28 mouse cellular contexts compared by ENCODE assay signal in genomic region chr17:68111834-68112473, GRCm38 (mm10).
DNase-seq lines count a peak whose midpoint lies in the region; ATAC-seq lines count a peak whose summit lies in the region.
"Had no signal": no experiment of that assay in that cellular context is flagged by ENCODE, and none has a peak within 500 bp of the region (broad histone marks: within the 10 kb centered on the region; RNA-seq: fewer than 3 reads in every experiment).

No protein-coding gene starts in this region.

- no peak overlapping the region for H3K4me2 ChIP-seq in lung, embryonic 15.5 days
- H3K4me2 ChIP-seq in limb, embryonic 12.5 days: no peak overlapping the region; the same call in 1 of the 2 replicates
- no peak overlapping the region for H3K4me2 ChIP-seq in neural tube, embryonic 14.5 days (ENCODE audit: low read depth, low read length)
- H3K4me2 ChIP-seq: embryonic facial prominence, embryonic 13.5 days; forebrain, embryonic 12.5 days; forebrain, embryonic 15.5 days; heart, embryonic 12.5 days; heart, embryonic 15.5 days; hindbrain, embryonic 14.5 days had no signal

- peaks cover 18% of the 10 kb centered on the region for H3K4me1 ChIP-seq in lung, embryonic 15.5 days
- peaks cover 25% of the 10 kb centered on the region for H3K4me1 ChIP-seq in limb, embryonic 12.5 days (replicated peaks)
- H3K4me1 ChIP-seq in neural tube, embryonic 14.5 days (ENCODE audit: control insufficient read depth, insufficient read depth, low read length): no peaks in the 10 kb centered on the region
- H3K4me1 ChIP-seq: embryonic facial prominence, embryonic 13.5 days; forebrain, embryonic 12.5 days; forebrain, embryonic 15.5 days; heart, embryonic 12.5 days; heart, embryonic 15.5 days had no signal

- H3K27me3 ChIP-seq in lung, embryonic 15.5 days: no peaks in the 10 kb centered on the region
- no peaks in the 10 kb centered on the region for H3K27me3 ChIP-seq in limb, embryonic 12.5 days
- no peaks in the 10 kb centered on the region for H3K27me3 ChIP-seq in neural tube, embryonic 14.5 days (ENCODE audit: control insufficient read depth, insufficient read depth, low read length)
- H3K27me3 ChIP-seq: embryonic facial prominence, embryonic 13.5 days; forebrain, embryonic 12.5 days; forebrain, embryonic 15.5 days; heart, embryonic 12.5 days; heart, embryonic 15.5 days had no signal

- ATAC-seq in lung, embryonic 15.5 days (ENCODE audit: borderline replicate concordance, extremely low read depth, low FRiP score, low TSS enrichment): no peak
- ATAC-seq in limb, embryonic 12.5 days (ENCODE audit: insufficient number of reproducible peaks, insufficient read depth, low FRiP score, low TSS enrichment, low read depth): peak; percentile 89
- peak; percentile 66 for ATAC-seq in neural tube, embryonic 14.5 days (ENCODE audit: low read depth)
- ATAC-seq: activated CD4-positive, CD25-positive, alpha-beta regulatory T cell, adult 4 months; CD4-positive, CD25-positive, alpha-beta regulatory T cell, adult 4 months; forebrain, embryonic 15.5 days; hindbrain, postnatal 0 days; inflammation-experienced regulatory T-cells, adult 6 months had no signal

- 0 out of 2 replicates have a peak overlapping the region, but pooled peaks have one; percentile 8 for H3K27ac ChIP-seq in lung, embryonic 15.5 days
- H3K27ac ChIP-seq in limb, embryonic 12.5 days: no peak overlapping the region
- H3K27ac ChIP-seq in neural tube, embryonic 14.5 days (ENCODE audit: low read depth, low read length): no peak overlapping the region
- H3K27ac ChIP-seq: embryonic facial prominence, embryonic 10.5 days; embryonic facial prominence, embryonic 13.5 days; forebrain, embryonic 12.5 days; forebrain, embryonic 15.5 days; heart, embryonic 15.5 days; hindbrain, embryonic 14.5 days; hindbrain, postnatal 0 days had no signal

- H3K36me3 ChIP-seq in lung, embryonic 15.5 days: no peaks in the 10 kb centered on the region
- H3K36me3 ChIP-seq in limb, embryonic 12.5 days: no peaks in the 10 kb centered on the region
- H3K36me3 ChIP-seq in neural tube, embryonic 14.5 days (ENCODE audit: control insufficient read depth, insufficient read depth, low read length): no peaks in the 10 kb centered on the region
- H3K36me3 ChIP-seq: embryonic facial prominence, embryonic 10.5 days; embryonic facial prominence, embryonic 13.5 days; forebrain, embryonic 12.5 days; forebrain, embryonic 15.5 days; heart, embryonic 12.5 days; heart, embryonic 15.5 days had no signal

- 76% methylated on average over 4 of the region's 4 CpGs for WGBS in lung, embryonic 15.5 days
- 40% methylated on average over 4 of the region's 4 CpGs for WGBS in limb, embryonic 12.5 days
- 25% methylated on average over 4 of the region's 4 CpGs for WGBS in neural tube, embryonic 14.5 days

- H3K9me3 ChIP-seq in lung, embryonic 15.5 days: no peaks in the 10 kb centered on the region
- no peaks in the 10 kb centered on the region for H3K9me3 ChIP-seq in limb, embryonic 12.5 days
- no peaks in the 10 kb centered on the region for H3K9me3 ChIP-seq in neural tube, embryonic 14.5 days (ENCODE audit: control insufficient read depth, low read length)
- H3K9me3 ChIP-seq: embryonic facial prominence, embryonic 10.5 days; embryonic facial prominence, embryonic 13.5 days; forebrain, embryonic 12.5 days; forebrain, embryonic 15.5 days; heart, embryonic 12.5 days; heart, embryonic 15.5 days had no signal

- no peak overlapping the region for H3K4me3 ChIP-seq in lung, embryonic 15.5 days
- H3K4me3 ChIP-seq in limb, embryonic 12.5 days (replicated peaks): no peak overlapping the region
- no peak overlapping the region for H3K4me3 ChIP-seq in neural tube, embryonic 14.5 days (ENCODE audit: low read depth, low read length)
- H3K4me3 ChIP-seq: embryonic facial prominence, embryonic 10.5 days; embryonic facial prominence, embryonic 13.5 days; erythroblast, embryonic 14.5 days; forebrain, embryonic 12.5 days; forebrain, embryonic 15.5 days; heart, embryonic 12.5 days; heart, embryonic 15.5 days had no signal

- no peak for DNase-seq in lung, postnatal 36 days
- DNase-seq in adrenal gland, postnatal 4 days (ENCODE audit: low spot score in 2 of 2): no peak
- DNase-seq in cerebellum, postnatal 14 days: no peak
- DNase-seq: adrenal gland, adult 8-10 months; adrenal gland, postnatal 25 days; cerebellum, adult 18-20 months; cerebellum, adult 9-10 months; cerebellum, postnatal 25 days; embryo, embryonic 11 days; gastrocnemius, postnatal 14 days; heart, adult 18-20 months; heart, postnatal 14 days; heart, postnatal 4 days had no signal

- no peak overlapping the region for H3K9ac ChIP-seq in lung, embryonic 15.5 days
- H3K9ac ChIP-seq in limb, embryonic 12.5 days (replicated peaks): no peak overlapping the region
- H3K9ac ChIP-seq in neural tube, embryonic 14.5 days (replicated peaks; ENCODE audit: low read depth, low read length): no peak overlapping the region
- H3K9ac ChIP-seq: embryonic facial prominence, embryonic 13.5 days; forebrain, embryonic 12.5 days; forebrain, embryonic 15.5 days; heart, embryonic 12.5 days; heart, embryonic 15.5 days; hindbrain, embryonic 14.5 days had no signal
